Mouse (Mus musculus) liver, adult 2 months (tissue): ENCODE measurements around the gene Cd34.

Experiments
- CTCF ChIP-seq: fragments of 200-500 bp; IDR thresholded peaks from 2 replicates; pipeline ENCODE4 v1.5.1; 2011; ENCODE audit warnings: low read depth, low read length, control low read depth
- POLR2A ChIP-seq: fragments of 200-500 bp; IDR thresholded peaks from 2 replicates; pipeline ENCODE4 v1.6.1; 2011; ENCODE audit warnings: low read length, control low read depth; ENCODE audit not compliant: insufficient read depth; ENCODE audit errors: extremely low read depth

DNA sequence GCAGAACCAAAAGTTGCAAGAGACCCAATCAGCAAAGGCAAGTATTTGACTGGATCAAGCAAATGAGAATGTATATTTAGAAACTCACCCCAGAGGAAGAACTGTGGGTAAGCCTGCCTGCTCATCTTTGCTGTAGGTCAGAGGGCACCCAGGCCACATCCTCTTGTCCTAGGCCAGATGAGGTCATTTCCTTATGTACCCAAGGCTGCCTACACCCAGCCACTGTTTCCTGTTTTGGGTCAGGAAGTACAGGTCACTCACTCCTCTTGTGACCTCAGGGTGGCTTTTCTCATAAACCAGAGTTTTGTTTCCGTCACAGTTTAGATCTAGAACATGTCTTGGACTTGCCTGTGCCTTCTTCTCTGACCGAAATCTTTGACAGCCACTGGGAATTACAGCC lies 56.6 kb downstream of the Cd34 start:
- TF ChIP-seq POLR2A (no peak), CTCF (no peak)
